Mouse (Mus musculus) intestine, embryonic 16.5 days (tissue): Measurements from ENCODE around the gene Ly6g. TPM values are rescaled to one million over a fixed set of nuclear protein-coding genes. Genes with fewer than 3 reads are reported as not detected.
"Not testable (repeated sequence)": the region's sequence is repeated elsewhere in the genome, so short reads cannot be mapped to it uniquely, and the experiment has no call there.

Experiments
- ATAC-seq: fragments of 200-750 bp; cut with Nextera tagmentation; 2 replicates; pipeline ENCODE4 v1.8.0; 2017; ENCODE audit warnings: moderate TSS enrichment, moderate library complexity
- H3K27ac ChIP-seq: fragments of 300-500 bp; sonication (generic); 2 replicates; pipeline ENCODE4 v1.5.1; 2014; ENCODE audit warnings: mild to moderate bottlenecking, low read length
- H3K27me3 ChIP-seq: fragments of 300-500 bp; sonication (generic); replicated peaks from 2 replicates; pipeline ENCODE4 v1.6.1; 2014; ENCODE audit warnings: low read length, control low read depth, mixed read lengths; ENCODE audit not compliant: control insufficient read depth, insufficient read depth
- H3K36me3 ChIP-seq: fragments of 300-500 bp; sonication (generic); 2 replicates; pipeline ENCODE4 v1.6.1; 2014; ENCODE audit warnings: low read length, control low read depth; ENCODE audit not compliant: control insufficient read depth, insufficient read depth
- H3K4me1 ChIP-seq: fragments of 300-500 bp; sonication (generic); 2 replicates; pipeline ENCODE4 v1.6.1; 2014; ENCODE audit warnings: low read length, control low read depth, mixed read lengths; ENCODE audit not compliant: control insufficient read depth, insufficient read depth
- H3K4me2 ChIP-seq: fragments of 300-500 bp; sonication (generic); 2 replicates; pipeline ENCODE4 v1.6.1; 2014; ENCODE audit warnings: low read depth, low read length, control low read depth
- H3K4me3 ChIP-seq: fragments of 300-500 bp; sonication (generic); 2 replicates; pipeline ENCODE4 v1.5.1; 2014; ENCODE audit warnings: mild to moderate bottlenecking, low read length
- H3K9ac ChIP-seq: fragments of 300-500 bp; sonication (generic); 2 replicates; pipeline ENCODE4 v1.6.1; 2014; ENCODE audit warnings: low read depth, low read length
- H3K9me3 ChIP-seq: fragments of 300-500 bp; sonication (generic); 2 replicates; pipeline ENCODE4 v1.6.1; 2016; ENCODE audit warnings: low read length, control low read depth; ENCODE audit not compliant: control insufficient read depth
- WGBS: fragments of 180-500 bp; shearing (Covaris S2); extraction: QIAGEN DNeasy Blood & Tissue Kit; methylation state at CpG from one replicate; pipeline ENCODE4 v1.1.7; 2014; 5-methylcytosine and 5-hydroxymethylcytosine counted together
- polyA plus RNA-seq: library from polyadenylated mRNA; unstranded; fragments of >200 nt; fragmentation: Nextera tagmentation; extraction: Ambion mirVana; gene quantifications from 2 replicates; pipeline ENCODE4 v1.2.1, GENCODE M21; 2015

Ly6g gene
- 0.45 TPM in 1 of 2 replicates, not detected in the other for polyA plus RNA-seq

DNA sequence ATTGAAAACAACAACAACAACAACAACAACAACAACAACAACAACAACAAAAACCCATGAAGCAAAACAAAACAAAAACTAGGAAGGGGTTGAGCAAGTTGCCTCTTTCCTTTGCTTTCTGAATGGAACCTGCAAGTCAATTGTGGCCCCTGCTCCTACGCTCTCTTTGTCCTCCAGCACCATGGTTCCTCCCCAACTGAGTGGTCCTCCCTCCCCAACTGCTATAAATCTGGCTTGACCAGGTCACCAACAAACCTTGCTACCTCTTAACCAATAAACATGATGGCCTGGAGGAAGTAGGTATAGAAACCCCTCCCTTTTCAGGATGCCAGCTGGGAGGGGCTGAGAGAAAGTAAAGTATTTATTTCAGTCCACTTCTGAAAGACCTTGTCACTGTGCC is at the start of gene Ly6g:
TSS of gene Ly6g (plus strand) at position 301 of the 400 bp plus-strand sequence.
- no peaks in the 10 kb centered on the region for H3K9me3 ChIP-seq
- H3K27ac ChIP-seq = no peak within 1 kb of the TSS
- no peaks in the 10 kb centered on the region for H3K36me3 ChIP-seq
- H3K9ac ChIP-seq = no peak within 1 kb of the TSS
- H3K4me2 ChIP-seq = no peak within 1 kb of the TSS
- no peaks in the 10 kb centered on the region for H3K27me3 ChIP-seq
- 80% methylated on average over 1 of the region's 1 CpGs for WGBS
- H3K4me3 ChIP-seq = no peak within 1 kb of the TSS
- H3K4me1 ChIP-seq = no peaks in the 10 kb centered on the region
- ATAC-seq = no peak

DNA sequence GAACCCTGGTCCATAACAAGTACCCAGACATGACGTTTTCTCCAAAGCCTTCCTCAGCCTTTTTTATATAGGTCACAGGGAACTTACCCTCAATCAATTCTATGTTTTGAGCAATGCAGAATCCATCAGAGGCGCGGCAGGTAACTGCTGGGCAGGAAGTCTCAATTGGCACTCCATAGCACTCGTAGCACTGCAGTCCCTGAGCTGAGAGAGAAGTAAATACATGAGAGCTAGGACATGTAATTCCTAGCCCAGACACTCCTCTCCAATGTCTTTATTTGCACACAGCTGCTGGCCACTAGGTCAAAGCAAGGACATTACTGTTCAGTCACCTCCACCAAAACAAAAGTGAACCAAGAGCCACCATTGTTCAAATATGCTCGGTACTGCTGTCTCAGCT is 44.6 kb upstream of the Ly6g start:
- H3K4me2 ChIP-seq, H3K9ac ChIP-seq, H3K4me1 ChIP-seq, H3K27ac ChIP-seq, H3K9me3 ChIP-seq, H3K36me3 ChIP-seq, H3K4me3 ChIP-seq, ATAC-seq, H3K27me3 ChIP-seq: not testable (repeated sequence)
- 64% methylated on average over 2 of the region's 5 CpGs for WGBS

DNA sequence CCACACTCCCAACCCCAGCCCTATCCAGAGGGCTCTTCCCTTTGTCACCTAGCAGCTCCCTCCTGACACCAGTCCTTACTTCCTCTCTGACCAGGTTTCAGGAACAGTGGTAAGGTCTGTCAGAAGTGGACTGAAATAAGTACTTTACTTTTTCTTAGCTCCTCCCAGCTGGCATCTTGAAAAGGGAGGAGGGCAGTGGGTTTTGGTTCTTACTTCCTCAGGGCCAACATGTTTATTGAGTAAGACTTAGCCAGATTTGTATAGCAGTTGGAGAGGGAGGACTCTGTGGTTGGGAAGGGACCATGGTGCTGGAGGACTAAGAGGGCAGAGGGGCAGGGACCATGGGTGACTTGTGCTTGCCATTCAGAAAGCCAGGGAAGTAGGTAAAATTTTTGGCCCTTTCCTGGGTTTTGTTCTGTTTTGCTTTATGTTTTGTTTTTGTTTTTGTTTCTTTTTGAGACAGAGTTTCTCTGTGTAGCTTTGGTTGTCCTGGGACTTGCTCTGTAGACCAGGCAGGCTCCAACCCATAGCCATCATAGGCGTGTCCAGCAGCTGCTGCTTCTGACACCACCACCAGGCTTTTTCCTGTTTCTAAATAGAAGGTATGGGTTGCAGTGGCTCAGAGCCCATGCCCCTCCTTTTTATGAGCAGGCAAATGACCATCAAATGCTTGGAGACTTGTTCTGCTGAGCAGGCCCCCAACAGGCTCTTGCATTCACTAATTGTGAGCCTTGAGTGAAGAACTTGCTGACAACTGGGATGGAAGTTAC is 43.0 kb upstream of the Ly6g start, which contains the start of gene Ly6c2:
TSS of gene Ly6c2 (minus strand) at position 110 of the 770 bp plus-strand sequence.
- not testable (repeated sequence) for H3K4me1 ChIP-seq, H3K9me3 ChIP-seq, H3K27me3 ChIP-seq, ATAC-seq, H3K4me2 ChIP-seq, H3K27ac ChIP-seq, H3K9ac ChIP-seq, H3K36me3 ChIP-seq, H3K4me3 ChIP-seq
- 90% methylated on average over 1 of the region's 1 CpGs for WGBS

DNA sequence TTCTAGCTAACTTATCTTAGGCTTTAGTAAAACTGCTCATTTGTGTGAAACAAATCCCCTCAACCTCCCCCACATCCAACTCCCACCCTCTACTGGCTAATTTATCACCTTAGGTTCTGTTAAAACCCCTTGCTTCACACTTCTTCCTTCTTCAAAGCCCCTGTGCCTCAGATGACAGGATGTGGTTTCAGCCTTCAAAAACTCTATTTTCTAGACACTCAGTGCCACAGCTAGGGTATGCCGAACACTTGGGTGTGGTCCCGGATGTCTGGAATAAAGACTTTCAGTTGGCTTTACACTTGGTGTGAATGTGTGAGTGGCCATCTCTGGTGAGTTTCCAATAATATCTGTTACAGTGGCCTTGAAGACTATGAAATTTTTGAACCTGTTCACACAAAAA is 38.5 kb upstream of the Ly6g start:
- Histone ChIP-seq H3K4me1 (no peaks in the 10 kb centered on the region), H3K27me3 (no peaks in the 10 kb centered on the region), H3K9ac (no peak overlapping the region), H3K36me3 (no peaks in the 10 kb centered on the region), H3K27ac (no peak overlapping the region), H3K9me3 (no peaks in the 10 kb centered on the region), H3K4me2 (no peak overlapping the region), H3K4me3 (no peak overlapping the region)
- ATAC-seq = no peak
- WGBS = 85% methylated on average over 2 of the region's 2 CpGs

DNA sequence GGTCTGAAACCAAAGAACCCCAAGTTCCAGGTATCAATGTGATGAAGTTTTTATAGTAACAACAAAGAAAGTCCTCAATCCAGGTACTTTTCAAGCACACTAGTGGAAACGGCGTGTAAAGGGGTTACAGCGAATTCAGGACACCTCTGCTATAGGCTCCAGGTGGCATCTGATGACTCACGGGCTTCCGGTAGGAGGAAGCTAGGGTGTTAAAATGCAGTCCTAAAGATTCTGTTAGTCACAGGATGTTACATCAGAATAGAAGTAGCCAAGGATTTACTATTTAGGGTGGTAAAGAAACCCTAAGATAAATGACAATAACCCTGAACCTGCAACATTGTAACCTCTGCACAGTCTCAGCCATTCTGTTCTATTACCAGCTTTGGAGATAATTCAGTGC is 37.6 kb upstream of the Ly6g start:
- not testable (repeated sequence) for H3K36me3 ChIP-seq, H3K4me2 ChIP-seq, H3K27ac ChIP-seq, H3K9me3 ChIP-seq, H3K9ac ChIP-seq, ATAC-seq, H3K4me3 ChIP-seq, H3K27me3 ChIP-seq, H3K4me1 ChIP-seq
- WGBS = 86% methylated on average over 5 of the region's 5 CpGs

DNA sequence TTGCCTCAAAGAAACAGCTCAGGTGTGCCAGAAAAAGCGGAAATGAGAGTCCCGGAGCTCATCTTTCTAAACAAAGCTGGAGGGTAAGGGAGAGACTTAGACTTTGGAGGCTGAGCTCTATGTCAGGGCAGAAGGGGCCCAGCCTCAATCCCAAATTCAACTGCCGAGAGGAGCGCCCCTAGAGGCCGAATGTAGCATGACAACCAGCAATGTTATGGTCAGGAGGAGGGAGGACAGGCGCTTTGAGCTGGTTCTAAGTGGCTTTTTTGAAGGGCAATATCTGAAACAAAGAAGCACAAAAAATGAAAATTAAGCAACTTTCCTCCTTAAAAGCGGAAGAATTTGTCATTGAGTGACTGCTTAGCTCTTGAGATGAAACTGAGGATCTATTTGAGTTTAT is 36.3 kb upstream of the Ly6g start:
- H3K27ac ChIP-seq, H3K9me3 ChIP-seq, H3K27me3 ChIP-seq, H3K4me2 ChIP-seq, H3K9ac ChIP-seq, H3K4me1 ChIP-seq, ATAC-seq, H3K36me3 ChIP-seq, H3K4me3 ChIP-seq: not testable (repeated sequence)
- WGBS = 22% methylated on average over 5 of the region's 7 CpGs

DNA sequence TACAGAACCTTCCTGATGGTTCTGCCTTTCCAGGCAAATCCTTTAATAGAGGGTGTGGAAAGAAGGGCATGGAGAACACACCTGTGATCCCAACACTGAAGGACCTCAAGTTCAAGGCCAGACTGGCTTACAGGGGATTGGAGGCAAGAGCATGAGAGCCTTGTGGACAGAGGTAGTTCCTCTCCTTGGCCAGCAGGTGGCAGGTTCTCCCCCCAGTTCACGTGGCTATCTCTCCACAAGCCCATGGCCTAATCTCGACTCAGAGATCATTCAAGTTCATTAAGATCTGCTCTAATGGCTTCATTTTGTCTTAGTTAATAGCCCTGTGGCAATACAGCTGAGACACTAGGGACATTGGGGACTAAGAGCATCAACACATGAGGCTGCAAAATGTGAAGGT is 35.0 kb upstream of the Ly6g start:
- H3K27ac ChIP-seq = no peak overlapping the region
- H3K27me3 ChIP-seq = no peaks in the 10 kb centered on the region
- 12% methylated on average over 2 of the region's 2 CpGs for WGBS
- H3K4me3 ChIP-seq = no peak overlapping the region
- no peaks in the 10 kb centered on the region for H3K36me3 ChIP-seq
- no peak overlapping the region for H3K4me2 ChIP-seq
- ATAC-seq = no peak
- no peaks in the 10 kb centered on the region for H3K9me3 ChIP-seq
- no peak overlapping the region for H3K9ac ChIP-seq
- no peaks in the 10 kb centered on the region for H3K4me1 ChIP-seq

DNA sequence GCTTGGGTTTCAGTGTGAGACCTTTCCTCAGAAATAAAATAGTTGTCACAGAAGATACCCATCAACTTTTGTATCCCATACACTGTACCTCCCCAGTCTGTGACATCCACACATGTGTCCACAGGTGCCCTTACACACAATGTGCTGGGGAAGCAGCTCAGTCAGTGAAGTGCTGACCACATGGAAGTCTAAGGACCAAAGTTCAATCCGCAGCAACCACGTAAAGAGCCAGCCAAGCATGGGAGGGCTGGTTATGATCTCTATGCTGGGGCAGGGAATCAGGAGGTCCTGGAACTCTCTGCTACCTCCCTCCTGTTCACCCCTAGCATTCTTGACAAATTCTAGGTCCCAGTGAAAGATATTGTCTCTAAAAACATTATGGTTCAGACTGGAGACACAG is 22.7 kb upstream of the Ly6g start:
- H3K4me3 ChIP-seq, H3K36me3 ChIP-seq, ATAC-seq, H3K27me3 ChIP-seq, H3K9me3 ChIP-seq, H3K27ac ChIP-seq, H3K4me2 ChIP-seq, H3K9ac ChIP-seq, H3K4me1 ChIP-seq: not testable (repeated sequence)
- whole genome bisulfite sequencing = 62% methylated on average over 2 of the region's 2 CpGs

DNA sequence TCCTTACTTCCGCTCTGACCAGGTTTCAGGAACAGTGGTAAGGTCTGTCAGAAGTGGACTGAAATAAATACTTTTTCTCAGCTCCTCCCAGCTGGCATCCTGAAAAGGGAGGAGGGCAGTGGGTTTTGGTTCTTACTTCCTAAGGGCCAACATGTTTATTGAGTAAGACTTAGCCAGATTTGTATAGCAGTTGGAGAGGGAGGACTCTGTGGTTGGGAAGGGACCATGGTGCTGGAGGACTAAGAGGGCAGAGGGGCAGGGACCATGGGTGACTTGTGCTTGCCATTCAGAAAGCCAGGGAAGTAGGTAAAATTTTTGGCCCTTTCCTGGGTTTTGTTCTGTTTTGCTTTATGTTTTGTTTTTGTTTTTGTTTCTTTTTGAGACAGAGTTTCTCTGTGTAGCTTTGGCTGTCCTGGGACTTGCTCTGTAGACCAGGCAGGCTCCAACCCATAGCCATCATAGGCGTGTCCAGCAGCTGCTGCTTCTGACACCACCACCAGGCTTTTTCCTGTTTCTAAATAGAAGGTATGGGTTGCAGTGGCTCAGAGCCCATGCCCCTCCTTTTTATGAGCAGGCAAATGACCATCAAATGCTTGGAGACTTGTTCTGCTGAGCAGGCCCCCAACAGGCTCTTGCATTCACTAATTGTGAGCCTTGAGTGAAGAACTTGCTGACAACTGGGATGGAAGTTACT is 19.8 kb upstream of the Ly6g start:
- H3K27ac ChIP-seq, H3K4me1 ChIP-seq, H3K36me3 ChIP-seq, ATAC-seq, H3K9me3 ChIP-seq, H3K4me2 ChIP-seq, H3K9ac ChIP-seq, H3K27me3 ChIP-seq, H3K4me3 ChIP-seq: not testable (repeated sequence)
- 93% methylated on average over 2 of the region's 2 CpGs for WGBS
